Mouse (Mus musculus): ENCODE data around the gene Nccrp1.

Gene Nccrp1

GRCm38 (mm10) chr7:28547154-28547553 is at the start of gene Nccrp1:
TSS of gene Nccrp1 (minus strand) at chr7:28547254.
- DNase-seq (ENCODE audit: low spot score in 2 of 2): no peak

GRCm38 (mm10) chr7:28595751-28596435 is 48.8 kb upstream of the Nccrp1 start:
- DNase-seq (ENCODE audit: low spot score in 2 of 2): no peak

GRCm38 (mm10) chr7:28593206-28594111 is 46.4 kb upstream of the Nccrp1 start:
- no peak for DNase-seq (ENCODE audit: low spot score in 2 of 2)

- DNase-seq (ENCODE audit: low spot score in 2 of 2): no peak
Measured at GRCm38 (mm10) chr7:28591862-28592261, 44.8 kb upstream of the Nccrp1 start.

GRCm38 (mm10) chr7:28587644-28588043 is 40.6 kb upstream of the Nccrp1 start:
- no peak for DNase-seq (ENCODE audit: low spot score in 2 of 2)

GRCm38 (mm10) chr7:28586663-28587411 is 39.8 kb upstream of the Nccrp1 start:
- DNase-seq (ENCODE audit: low spot score in 2 of 2): no peak

GRCm38 (mm10) chr7:28585001-28585400 is 37.9 kb upstream of the Nccrp1 start:
- no peak for DNase-seq (ENCODE audit: low spot score in 2 of 2)

- no peak for DNase-seq (ENCODE audit: low spot score in 2 of 2)
Measured at GRCm38 (mm10) chr7:28584468-28584867, 37.4 kb upstream of the Nccrp1 start.

- no peak for DNase-seq (ENCODE audit: low spot score in 2 of 2)
Measured at GRCm38 (mm10) chr7:28583570-28584344, 36.7 kb upstream of the Nccrp1 start.

GRCm38 (mm10) chr7:28582841-28583240 is 35.8 kb upstream of the Nccrp1 start:
- no peak for DNase-seq (ENCODE audit: low spot score in 2 of 2)

GRCm38 (mm10) chr7:28581721-28582120 is 34.7 kb upstream of the Nccrp1 start:
- no peak for DNase-seq (ENCODE audit: low spot score in 2 of 2)

- no peak for DNase-seq (ENCODE audit: low spot score in 2 of 2)
Measured at GRCm38 (mm10) chr7:28579826-28580225, 32.8 kb upstream of the Nccrp1 start.

- no peak for DNase-seq (ENCODE audit: low spot score in 2 of 2)
Measured at GRCm38 (mm10) chr7:28578543-28579053, 31.5 kb upstream of the Nccrp1 start.

GRCm38 (mm10) chr7:28577826-28578542 is 30.9 kb upstream of the Nccrp1 start:
- DNase-seq (ENCODE audit: low spot score in 2 of 2): peak; percentile 65 to 69

- DNase-seq (ENCODE audit: low spot score in 2 of 2): peak; percentile 82 to 85
Measured at GRCm38 (mm10) chr7:28576271-28576914, 29.3 kb upstream of the Nccrp1 start.

GRCm38 (mm10) chr7:28575597-28575996 is 28.5 kb upstream of the Nccrp1 start:
- DNase-seq (ENCODE audit: low spot score in 2 of 2): no peak

GRCm38 (mm10) chr7:28573236-28573635 is 26.2 kb upstream of the Nccrp1 start:
- DNase-seq (ENCODE audit: low spot score in 2 of 2): no peak

- no peak for DNase-seq (ENCODE audit: low spot score in 2 of 2)
Measured at GRCm38 (mm10) chr7:28572689-28573088, 25.6 kb upstream of the Nccrp1 start.

GRCm38 (mm10) chr7:28570982-28571682 is 24.1 kb upstream of the Nccrp1 start:
- DNase-seq (ENCODE audit: low spot score in 2 of 2): no peak
